Mouse (Mus musculus) megakaryocyte, embryonic 14.5 days (primary cell): ENCODE measurements around the gene Nxnl2. TPM values are rescaled to one million over a fixed set of nuclear protein-coding genes. Genes with fewer than 3 reads are reported as not detected.

ENCODE experiments used
- H3K27me3 ChIP-seq: replicated peaks from 2 replicates; pipeline ENCODE3; 2012; ENCODE audit warnings: inconsistent platforms
- H3K36me3 ChIP-seq: replicated peaks from 2 replicates; pipeline ENCODE3; 2012; ENCODE audit warnings: low read length, inconsistent platforms, mixed read lengths
- H3K4me1 ChIP-seq: 2 replicates; pipeline ENCODE4 v1.6.1; 2012; ENCODE audit warnings: inconsistent platforms
- H3K4me3 ChIP-seq: replicated peaks from 2 replicates; pipeline ENCODE3; 2012; ENCODE audit warnings: moderate library complexity, mild to moderate bottlenecking, inconsistent platforms
- H3K9me3 ChIP-seq: 2 replicates; pipeline ENCODE4 v1.6.1; 2012; ENCODE audit warnings: inconsistent platforms
- FLI1 ChIP-seq: IDR thresholded peaks from 2 replicates; pipeline ENCODE4 v1.6.1; 2012; ENCODE audit warnings: low read length, inconsistent platforms, mixed read lengths
- GATA1 ChIP-seq: IDR thresholded peaks from 3 replicates; pipeline ENCODE4 v1.6.1; 2012; ENCODE audit warnings: mixed read lengths, low read length, inconsistent platforms, borderline replicate concordance
- polyA plus RNA-seq: library from polyadenylated mRNA; stranded (reverse); fragments of >175 nt; gene quantifications from 2 replicates; pipeline ENCODE4 v1.2.3, GENCODE M21; 2012; ENCODE audit warnings: low replicate concordance; ENCODE audit not compliant: insufficient read depth

Gene Nxnl2
- polyA plus RNA-seq, 1 experiment = not detected

DNA sequence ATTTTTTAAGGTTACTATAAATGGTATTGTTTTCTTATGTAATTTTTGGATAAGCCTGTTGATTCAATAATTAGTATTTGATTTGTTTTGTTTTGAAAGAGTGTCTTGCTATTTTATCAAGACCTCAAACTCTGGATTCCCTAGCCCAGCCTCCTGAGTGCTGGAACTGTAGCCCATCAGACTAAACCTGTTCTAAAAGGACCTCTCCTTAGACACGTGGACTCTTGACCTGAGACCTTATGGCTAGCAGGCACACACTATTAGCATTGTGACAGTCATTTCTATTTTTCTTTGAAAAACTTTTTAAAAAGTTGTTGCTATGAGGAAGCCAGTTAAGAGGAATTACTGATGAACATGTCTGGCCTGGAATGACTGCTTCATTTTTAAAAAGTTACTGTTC is 23.7 kb upstream of the Nxnl2 start:
- Histone ChIP-seq H3K36me3 (peaks cover 65% of the 10 kb centered on the region), H3K4me1 (peaks cover 3% of the 10 kb centered on the region; the same call in 1 of the 2 replicates), H3K4me3 (no peak overlapping the region), H3K9me3 (no peaks in the 10 kb centered on the region), H3K27me3 (no peaks in the 10 kb centered on the region)
- TF ChIP-seq FLI1 (no peak), GATA1 (no peak)

DNA sequence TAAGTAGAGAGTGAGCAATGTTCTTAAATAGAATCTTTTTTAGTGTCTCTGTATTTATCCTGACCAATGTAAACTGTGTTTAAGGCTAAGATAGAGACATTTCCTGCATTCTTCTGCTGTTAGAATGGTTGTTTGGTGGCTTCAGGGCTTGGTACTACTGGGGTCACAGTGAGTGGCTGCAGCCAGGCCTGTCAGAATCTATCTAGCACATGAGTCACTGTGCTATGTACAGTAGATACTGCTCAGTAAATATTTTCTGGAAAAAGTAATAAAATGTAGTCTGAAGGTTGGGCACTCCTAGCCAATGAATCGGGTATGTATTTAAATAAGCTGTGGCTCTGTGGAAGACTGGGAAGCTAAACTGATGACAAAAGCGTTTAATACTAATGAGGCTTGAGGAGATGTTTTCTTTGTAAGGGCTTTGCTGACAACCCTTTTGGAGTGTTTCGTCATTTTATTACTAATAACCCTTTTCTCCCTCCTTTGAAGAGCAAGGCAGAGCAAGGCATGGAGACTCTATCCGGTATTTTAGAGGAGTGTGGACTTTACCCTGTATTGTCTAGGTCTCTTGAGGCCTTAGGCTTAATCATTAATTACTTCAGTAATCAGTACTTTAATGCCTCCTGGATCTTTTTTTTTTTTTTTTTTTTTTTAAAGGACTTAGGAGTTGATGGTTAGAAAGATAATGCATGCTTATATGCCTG is 17.7 kb upstream of the Nxnl2 start:
- no peaks in the 10 kb centered on the region for H3K27me3 ChIP-seq
- peaks cover 57% of the 10 kb centered on the region for H3K36me3 ChIP-seq
- H3K9me3 ChIP-seq = no peaks in the 10 kb centered on the region
- TF ChIP-seq GATA1 (no peak), FLI1 (no peak)
- H3K4me1 ChIP-seq = peaks cover 10% of the 10 kb centered on the region
- H3K4me3 ChIP-seq = no peak overlapping the region

DNA sequence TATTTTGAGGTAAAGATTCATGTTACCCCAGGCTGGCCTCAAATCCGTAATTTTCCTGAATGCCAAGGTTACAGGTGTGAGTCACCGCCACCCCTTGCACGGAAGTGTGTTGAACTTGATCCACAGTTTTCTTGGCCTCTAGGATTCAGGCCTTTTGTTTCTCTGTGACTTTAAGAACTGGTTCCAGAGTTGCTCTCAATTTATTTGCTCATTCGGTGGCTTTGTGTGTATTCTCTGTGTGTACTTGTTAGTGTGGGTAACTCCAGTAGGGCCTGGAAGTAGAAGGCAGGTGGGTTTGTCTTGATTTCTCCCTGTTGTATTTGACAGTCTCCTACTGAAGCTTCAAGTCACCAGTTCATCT is 17.2 kb upstream of the Nxnl2 start:
- TF ChIP-seq FLI1 (no peak), GATA1 (no peak)
- H3K36me3 ChIP-seq = peaks cover 57% of the 10 kb centered on the region
- H3K9me3 ChIP-seq = no peaks in the 10 kb centered on the region
- H3K4me1 ChIP-seq = peaks cover 9% of the 10 kb centered on the region
- no peak overlapping the region for H3K4me3 ChIP-seq
- no peaks in the 10 kb centered on the region for H3K27me3 ChIP-seq

DNA sequence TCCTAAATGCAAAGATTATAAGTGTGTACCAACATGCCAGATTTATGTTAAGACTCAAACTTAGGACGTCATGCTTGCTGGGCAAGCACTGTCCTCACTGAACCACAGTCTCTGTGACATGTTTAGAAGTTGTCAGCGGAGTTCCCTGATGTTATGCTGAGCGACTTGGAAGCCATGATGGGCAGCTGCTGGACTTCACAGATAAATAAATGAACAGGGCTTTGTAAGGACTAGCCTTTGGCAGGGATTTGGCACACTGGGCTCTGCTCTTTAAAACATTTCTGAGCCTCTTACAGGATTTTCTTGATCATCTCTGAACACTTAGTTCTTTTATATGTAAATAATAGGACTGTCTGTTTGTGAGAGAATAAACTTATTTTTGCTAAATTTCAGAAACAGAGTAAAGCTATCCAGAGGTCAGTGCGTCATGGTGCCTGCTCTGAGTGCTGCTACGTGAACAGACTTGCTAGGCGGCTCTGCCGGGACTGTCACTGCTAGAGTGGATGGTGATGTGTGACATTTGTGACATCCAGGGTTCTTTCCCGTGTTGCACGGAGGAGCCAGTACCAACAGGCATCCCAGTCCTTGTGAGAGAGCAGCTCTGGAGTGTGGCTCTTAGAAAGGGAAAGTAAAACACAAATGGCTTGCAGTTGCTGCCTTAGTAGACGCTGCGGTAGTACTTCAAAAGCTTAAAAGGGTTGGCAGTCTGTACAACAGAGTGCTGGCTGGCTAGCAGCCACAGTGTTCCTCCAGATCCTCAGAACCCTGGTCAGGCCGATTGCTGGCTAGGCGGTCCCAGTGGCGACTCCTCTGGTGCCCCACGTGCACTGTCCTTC is 15.4 kb upstream of the Nxnl2 start:
- TF ChIP-seq GATA1 (no peak), FLI1 (no peak)
- Histone ChIP-seq H3K4me1 (peaks cover 10% of the 10 kb centered on the region), H3K27me3 (no peaks in the 10 kb centered on the region), H3K9me3 (no peaks in the 10 kb centered on the region), H3K36me3 (peaks cover 53% of the 10 kb centered on the region), H3K4me3 (no peak overlapping the region)

DNA sequence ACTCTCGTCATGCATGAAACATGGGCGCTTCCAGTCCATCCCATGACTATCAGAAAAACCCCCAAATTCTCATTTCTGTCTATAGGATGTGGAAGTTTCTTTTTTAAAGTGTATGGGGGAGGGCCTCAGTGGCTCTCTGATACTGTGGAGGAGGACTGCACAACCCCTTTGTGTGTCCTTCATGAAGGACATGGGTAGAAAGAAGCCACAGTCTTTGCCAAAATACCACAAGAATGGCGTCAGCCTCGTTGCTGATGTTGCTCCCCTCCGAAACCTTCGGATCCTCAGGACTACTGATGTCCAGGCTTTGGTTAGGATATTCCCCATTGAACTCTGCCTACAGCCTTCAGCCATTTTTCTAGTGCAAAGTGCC is 14.8 kb upstream of the Nxnl2 start:
- H3K36me3 ChIP-seq = peaks cover 52% of the 10 kb centered on the region
- H3K9me3 ChIP-seq = no peaks in the 10 kb centered on the region
- TF ChIP-seq FLI1 (no peak), GATA1 (no peak)
- H3K4me3 ChIP-seq = no peak overlapping the region
- H3K4me1 ChIP-seq = peaks cover 12% of the 10 kb centered on the region
- H3K27me3 ChIP-seq = no peaks in the 10 kb centered on the region

DNA sequence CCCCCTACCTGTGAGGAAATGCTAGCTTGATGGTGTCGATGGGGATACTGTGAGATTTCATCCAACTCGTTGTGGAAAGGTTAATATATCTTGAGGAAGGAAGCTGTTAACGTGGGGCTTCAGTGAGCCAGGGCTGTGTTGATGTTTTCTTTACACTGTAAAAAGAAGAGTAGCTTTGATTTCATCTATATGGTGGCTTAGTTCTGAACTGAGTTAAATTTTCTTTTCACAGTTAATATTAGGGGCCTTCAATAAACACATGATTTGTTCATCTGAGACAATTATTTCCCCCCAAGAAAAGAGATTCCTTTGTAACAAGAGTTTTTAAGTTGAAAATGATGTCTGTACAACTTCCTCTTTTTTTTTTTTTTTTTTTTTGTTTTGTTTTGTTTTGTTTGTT is 13.5 kb upstream of the Nxnl2 start:
- Histone ChIP-seq H3K9me3 (no peaks in the 10 kb centered on the region), H3K27me3 (peaks cover 2% of the 10 kb centered on the region), H3K4me3 (no peak overlapping the region), H3K36me3 (peaks cover 52% of the 10 kb centered on the region), H3K4me1 (peaks cover 20% of the 10 kb centered on the region)
- no peak for TF ChIP-seq FLI1
- no peak for TF ChIP-seq GATA1

DNA sequence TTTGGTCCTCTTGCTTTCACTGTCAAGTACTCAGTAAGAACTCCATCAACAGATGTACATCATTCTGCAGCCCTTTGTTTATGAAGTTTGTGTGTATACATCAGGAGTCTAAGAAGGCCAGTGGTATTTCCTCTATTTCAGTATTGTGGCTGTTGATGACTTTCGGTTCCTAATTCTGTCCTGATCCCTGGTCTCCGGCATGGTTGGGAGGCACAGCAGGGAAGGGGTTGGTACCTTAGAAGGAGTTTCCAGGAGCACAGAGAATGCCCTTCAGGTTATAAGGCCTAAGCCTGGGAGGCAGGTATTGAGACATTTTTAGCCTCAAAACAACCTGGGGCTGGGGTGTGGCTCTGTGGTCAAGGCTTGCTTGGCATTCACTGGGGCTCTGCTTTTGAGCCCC is 9.2 kb upstream of the Nxnl2 start:
- H3K4me1 ChIP-seq = peaks cover 14% of the 10 kb centered on the region
- peaks cover 13% of the 10 kb centered on the region for H3K36me3 ChIP-seq
- no peaks in the 10 kb centered on the region for H3K9me3 ChIP-seq
- TF ChIP-seq FLI1 = no peak
- TF ChIP-seq GATA1 = no peak
- H3K4me3 ChIP-seq = no peak overlapping the region
- peaks cover 6% of the 10 kb centered on the region for H3K27me3 ChIP-seq

DNA sequence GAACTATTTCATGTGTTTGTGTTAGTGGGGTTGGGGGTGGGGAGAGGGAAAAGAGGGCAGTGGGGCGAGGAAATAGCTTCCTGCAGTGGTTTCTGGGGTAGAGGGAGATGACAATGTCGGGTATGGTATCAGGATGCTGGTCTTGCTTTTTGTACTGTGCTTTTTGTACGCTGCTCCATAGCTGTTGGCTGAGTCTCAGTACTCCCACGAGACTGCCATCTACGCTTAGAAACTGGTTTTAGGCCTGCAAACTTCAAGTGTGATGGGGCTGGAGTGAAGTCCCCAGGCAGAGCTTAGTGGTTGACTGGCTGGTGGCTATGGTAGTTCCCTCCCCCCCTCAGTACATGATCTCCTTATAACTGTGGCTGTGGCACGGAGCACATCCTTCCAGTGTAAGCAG is 8.6 kb upstream of the Nxnl2 start:
- H3K36me3 ChIP-seq = peaks cover 11% of the 10 kb centered on the region
- H3K9me3 ChIP-seq = no peaks in the 10 kb centered on the region
- peaks cover 11% of the 10 kb centered on the region for H3K27me3 ChIP-seq
- no peak for TF ChIP-seq GATA1
- no peak for TF ChIP-seq FLI1
- H3K4me1 ChIP-seq = peaks cover 14% of the 10 kb centered on the region
- no peak overlapping the region for H3K4me3 ChIP-seq

DNA sequence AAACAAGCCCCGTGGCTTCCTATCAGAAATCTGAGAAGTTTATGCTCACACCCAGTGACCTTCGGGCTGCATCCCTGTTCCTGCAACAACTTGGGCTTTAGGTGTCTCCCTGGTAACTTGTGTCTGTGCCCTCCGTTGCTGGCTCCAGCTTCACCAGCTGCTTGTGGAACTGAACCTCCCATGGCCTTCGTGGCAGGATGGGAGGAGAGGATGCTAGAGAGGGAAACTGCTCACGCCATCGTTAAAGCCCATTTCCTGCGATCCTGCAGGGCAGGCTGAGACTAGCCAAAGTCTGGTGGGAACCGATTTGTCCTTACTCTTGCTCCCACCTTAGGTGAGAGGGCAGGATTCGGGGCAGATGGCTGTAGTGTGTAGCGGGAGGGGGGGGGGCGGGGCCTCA is 4.1 kb upstream of the Nxnl2 start:
- peaks cover 26% of the 10 kb centered on the region for H3K4me1 ChIP-seq
- peaks cover 8% of the 10 kb centered on the region for H3K9me3 ChIP-seq
- H3K27me3 ChIP-seq = peaks cover 41% of the 10 kb centered on the region
- no peak overlapping the region for H3K4me3 ChIP-seq
- TF ChIP-seq GATA1 = no peak
- no peaks in the 10 kb centered on the region for H3K36me3 ChIP-seq

DNA sequence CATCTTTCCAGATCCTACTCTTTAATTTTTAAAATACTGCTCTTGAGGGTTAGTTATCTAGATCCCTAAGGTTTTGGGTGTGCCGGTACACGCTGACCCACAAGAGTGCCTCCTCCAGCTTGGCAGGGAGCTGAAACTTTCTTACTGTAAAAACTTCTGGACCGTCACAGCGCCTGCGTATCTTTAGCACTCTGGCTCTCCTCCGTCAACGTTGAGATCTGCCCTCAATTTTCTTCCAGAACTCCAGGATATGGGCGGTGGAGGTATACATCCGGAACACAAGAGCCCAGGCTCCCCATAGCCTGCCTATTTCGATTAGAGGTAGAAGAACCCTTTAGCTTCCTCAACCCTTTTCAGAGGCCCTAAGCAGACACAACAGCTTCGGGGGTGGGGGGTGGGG is 607 bp upstream of the Nxnl2 start:
- Histone ChIP-seq H3K4me1 (peaks cover 19% of the 10 kb centered on the region), H3K27me3 (peaks cover 65% of the 10 kb centered on the region), H3K9me3 (peaks cover 28% of the 10 kb centered on the region), H3K4me3 (peak overlapping the region; percentile 71), H3K36me3 (no peaks in the 10 kb centered on the region)
- TF ChIP-seq GATA1 = no peak
- TF ChIP-seq FLI1 = no peak

DNA sequence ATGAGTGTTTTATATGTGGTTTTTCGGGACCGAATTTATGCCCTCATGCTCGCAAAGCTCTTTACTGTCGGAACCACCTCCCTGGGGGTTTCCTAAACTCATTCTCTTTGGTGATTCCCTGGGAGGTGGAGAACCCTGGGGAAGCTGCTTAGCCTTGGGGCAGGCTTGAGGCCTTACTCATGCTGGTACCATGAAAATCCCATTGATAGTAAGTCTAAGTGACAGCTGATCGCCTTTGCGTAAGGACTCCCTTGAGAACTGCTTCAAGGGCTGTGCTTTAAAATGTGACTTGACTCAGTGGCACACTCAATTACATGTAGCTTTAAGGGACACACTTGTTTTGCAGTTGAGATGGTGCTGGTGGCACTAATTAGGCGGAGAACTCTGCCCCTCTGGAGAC is 1.8 kb downstream of the Nxnl2 start:
- H3K36me3 ChIP-seq = no peaks in the 10 kb centered on the region
- TF ChIP-seq FLI1 = no peak

More for the DNA sequence above, 1.8 kb downstream of the Nxnl2 start:
- Histone ChIP-seq H3K9me3 (peaks cover 42% of the 10 kb centered on the region), H3K4me1 (peaks cover 19% of the 10 kb centered on the region), H3K4me3 (no peak overlapping the region), H3K27me3 (peaks cover 67% of the 10 kb centered on the region)
